Mouse (Mus musculus) MEL (cell line): Measurements from ENCODE around the gene Bco1.

Source experiments
- CTCF ChIP-seq, 3 experiments: IDR thresholded peaks in 2 of 3; conservative IDR thresholded peaks in 1 of 3; 2 replicates each; pipeline ENCODE4 v1.5.1; 2011 to 2012; ENCODE audit warnings: low read length in 3 of 3, low read depth in 2 of 3, mild to moderate bottlenecking in 2 of 3, improper control_type of control experiment in 1 of 3, inconsistent platforms in 1 of 3, mixed read lengths in 1 of 3, moderate library complexity in 1 of 3; ENCODE audit not compliant: control insufficient read depth in 1 of 3, insufficient read depth in 1 of 3, poor library complexity in 1 of 3, severe bottlenecking in 1 of 3
- POLR2A ChIP-seq, 2 experiments: IDR thresholded peaks; 2 replicates each; pipeline ENCODE4 v1.6.1; 2011 to 2012; ENCODE audit warnings: low read length in 2 of 2, mild to moderate bottlenecking in 2 of 2, control low read depth in 1 of 2, improper control_type of control experiment in 1 of 2, low read depth in 1 of 2, moderate library complexity in 1 of 2; ENCODE audit not compliant: control insufficient read depth in 1 of 2, insufficient read depth in 1 of 2, poor library complexity in 1 of 2
- SIN3A ChIP-seq: IDR thresholded peaks from 2 replicates; pipeline ENCODE4 v1.6.1; 2012; ENCODE audit warnings: low read length, improper control_type of control experiment, inconsistent platforms

DNA sequence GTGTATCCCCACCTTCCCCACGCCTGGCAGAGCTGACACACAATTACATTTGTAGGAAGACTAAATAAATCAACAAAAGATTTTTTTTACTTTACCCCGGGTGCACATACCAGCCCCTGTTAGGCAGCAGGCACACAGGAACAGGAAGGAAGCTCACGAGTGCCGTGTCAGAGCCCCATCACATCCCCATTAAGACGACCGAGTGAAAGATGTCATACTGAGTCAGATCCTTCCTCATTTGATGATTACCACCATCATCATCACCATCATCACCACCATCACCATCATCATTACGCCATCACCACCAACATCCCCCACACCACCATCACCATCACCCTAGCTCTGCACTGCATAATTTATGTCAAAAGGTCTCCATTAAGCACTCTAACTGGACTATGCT is 28.7 kb upstream of the Bco1 start:
- TF ChIP-seq CTCF (IDR thresholded peaks at IDR 0.05 in 2 of 3, conservative IDR thresholded peaks at IDR 0.05 in 1 of 3; ENCODE audit: control insufficient read depth in 1 of 3, insufficient read depth in 1 of 3, low read depth in 2 of 3, low read length in 3 of 3, poor library complexity in 1 of 3, severe bottlenecking in 1 of 3) = no peak
- no peak for TF ChIP-seq POLR2A (IDR thresholded peaks at IDR 0.05; ENCODE audit: control insufficient read depth in 1 of 2, insufficient read depth in 1 of 2, low read depth in 1 of 2, low read length in 2 of 2, poor library complexity in 1 of 2)
- no peak for TF ChIP-seq SIN3A
